Mouse (Mus musculus): ENCODE measurements around the gene Trim30a.
"Not testable (repeated sequence)": the region's sequence is repeated elsewhere in the genome, so short reads cannot be mapped to it uniquely, and the experiment has no call there.

Trim30a gene

GRCm38 (mm10) chr7:104465065-104465744 is at the start of gene Trim30a:
Gene Trim30a (minus strand): TSS chr7:104465193.
- DNase-seq = no peak

DNA sequence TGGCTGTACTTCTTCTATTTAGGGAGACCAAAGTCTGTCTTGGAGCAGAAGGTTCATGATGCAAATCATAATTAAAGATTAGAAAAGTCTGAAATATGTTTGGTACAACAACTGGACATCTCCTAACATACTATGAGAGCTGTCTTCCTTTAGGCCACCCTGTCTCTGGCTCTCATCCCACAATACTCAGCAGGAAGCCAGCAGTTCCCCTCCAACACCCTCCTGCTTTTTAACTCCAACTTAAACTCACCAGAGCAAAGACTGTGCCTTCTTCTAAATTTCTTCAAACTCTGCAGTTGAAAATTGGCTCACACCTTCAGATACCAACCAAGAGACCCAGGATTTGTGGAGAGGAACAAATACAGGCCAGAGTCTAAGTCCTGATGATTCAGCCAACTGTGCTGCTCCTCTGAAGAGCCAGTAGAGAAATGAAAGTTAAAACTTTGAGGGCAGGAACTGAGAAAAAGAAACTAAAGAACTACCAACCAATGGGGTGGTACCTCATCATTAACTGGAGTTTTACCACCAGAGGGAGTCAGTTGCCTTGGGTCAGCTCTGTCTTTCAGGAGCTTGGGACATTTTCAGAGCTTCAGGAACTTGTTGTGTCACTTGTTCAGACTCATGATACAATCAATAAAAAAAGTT is 42.5 kb upstream of the Trim30a start, which contains the start of gene Trim30d:
Gene Trim30d, minus strand, starts transcription at position 429 of the 645 bp plus-strand sequence.
- not testable (repeated sequence) for DNase-seq

DNA sequence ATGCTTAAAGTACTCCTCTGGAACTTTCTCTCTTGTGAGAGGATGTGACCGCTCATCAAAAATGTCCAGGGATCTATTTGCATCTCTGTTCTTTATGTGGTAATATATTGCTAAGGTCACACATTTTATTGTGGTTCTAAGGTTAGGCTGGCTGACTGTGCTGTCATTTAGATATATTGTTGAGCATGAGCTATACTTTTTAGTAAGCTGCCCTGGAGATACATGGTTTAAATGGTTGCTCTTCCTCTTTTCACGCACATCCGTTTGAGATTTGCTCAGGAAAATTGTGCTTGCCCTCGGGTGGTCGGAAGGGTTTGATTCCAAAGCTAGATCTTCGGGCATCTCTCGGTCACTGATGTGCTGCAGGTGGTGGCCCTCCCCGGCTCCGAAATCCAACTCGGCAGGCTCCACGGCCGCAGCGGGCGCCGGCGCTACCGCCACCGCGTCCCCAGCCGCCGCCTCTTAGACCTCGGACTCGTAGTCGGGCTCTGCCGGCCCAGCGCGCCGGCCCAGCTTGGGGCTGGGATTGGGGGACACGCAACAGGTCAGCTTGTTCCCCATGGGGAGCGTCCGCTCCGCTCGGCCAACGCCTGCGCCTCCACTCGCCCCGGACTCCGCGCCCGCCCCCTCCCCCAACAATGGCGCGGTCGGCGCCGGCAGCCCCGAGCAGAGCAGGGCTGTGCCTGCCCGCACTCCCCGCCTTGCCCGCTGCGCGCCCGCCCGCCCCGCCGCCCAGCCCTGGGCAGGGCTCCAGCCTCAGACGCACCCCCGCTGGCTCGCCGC is 36.8 kb upstream of the Trim30a start:
- no peak for DNase-seq

DNA sequence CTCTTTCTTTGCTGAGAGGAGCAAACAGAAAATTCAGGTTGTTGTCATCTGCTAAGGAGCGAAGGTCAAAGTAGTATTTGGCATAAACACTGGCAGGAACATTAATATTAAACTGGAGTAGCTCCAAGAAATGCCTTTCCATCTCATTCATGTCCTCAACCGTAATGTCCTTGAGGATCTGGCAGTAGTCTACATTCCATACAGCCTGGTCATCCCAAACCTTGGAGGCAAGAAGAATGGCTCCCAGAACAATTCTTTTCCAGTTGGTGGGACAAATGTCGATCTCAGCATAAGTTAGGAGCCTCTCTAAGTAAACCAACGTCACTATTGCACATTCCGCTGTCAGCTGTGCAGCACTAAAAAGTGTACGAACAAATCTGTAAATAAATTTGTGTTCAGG is 36.2 kb upstream of the Trim30a start:
- not testable (repeated sequence) for DNase-seq

GRCm38 (mm10) chr7:104499464-104499863 is 34.5 kb upstream of the Trim30a start:
- DNase-seq = not testable (repeated sequence)

- DNase-seq = no peak
Observed at GRCm38 (mm10) chr7:104445961-104446645, 18.9 kb downstream of the Trim30a start.

- DNase-seq = no peak
Observed at GRCm38 (mm10) chr7:104404460-104404950, 60.5 kb downstream of the Trim30a start.

DNA sequence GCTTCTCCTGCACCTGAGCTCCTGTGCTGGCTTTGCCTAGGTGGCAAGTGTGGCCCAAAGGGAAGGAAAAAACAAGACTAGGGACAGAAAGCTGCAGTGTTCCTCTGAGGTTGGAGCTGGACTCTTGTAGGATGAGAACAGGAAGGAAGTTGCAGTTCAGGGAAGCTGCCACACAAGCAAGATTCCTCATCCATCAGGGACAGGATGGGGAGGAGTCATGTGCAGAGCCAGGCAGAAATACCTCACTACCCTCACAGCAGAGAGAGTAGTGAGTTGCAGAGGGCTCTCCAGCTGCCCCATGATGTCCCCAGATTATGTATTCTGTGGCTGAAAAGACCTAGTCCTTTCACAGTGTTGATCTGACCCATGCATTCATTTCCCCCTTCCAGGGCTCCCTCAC is 63.9 kb downstream of the Trim30a start:
- no peak for DNase-seq

DNA sequence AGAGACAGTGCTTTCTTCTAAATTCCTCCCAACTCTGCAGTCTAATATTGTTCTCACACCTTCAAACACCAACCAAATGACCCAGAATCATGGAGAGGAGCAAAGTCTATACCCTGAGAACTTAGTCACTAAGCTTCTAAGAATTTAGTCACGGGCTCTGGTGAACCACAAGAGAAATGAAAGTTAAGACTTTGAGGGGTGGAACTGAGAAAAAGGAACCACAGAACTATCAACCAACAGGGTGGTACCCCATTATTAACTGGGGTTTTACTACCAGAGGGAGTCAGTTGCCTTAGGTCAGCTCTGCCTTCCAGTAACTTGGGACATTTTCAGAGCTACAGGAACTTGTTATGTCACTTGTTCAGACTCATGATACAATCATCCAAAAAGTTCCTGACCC is 64.3 kb downstream of the Trim30a start, which contains the start of gene Trim30c:
Gene Trim30c, minus strand, starts transcription at position 140 of the 400 bp plus-strand sequence.
- DNase-seq = no peak

- DNase-seq = no peak
Observed at GRCm38 (mm10) chr7:104398492-104398891, 66.5 kb downstream of the Trim30a start.

GRCm38 (mm10) chr7:104369736-104370414 is 95.1 kb downstream of the Trim30a start, which contains the start of gene Trim30b:
Gene Trim30b (minus strand): TSS chr7:104369884.
- DNase-seq = no peak

DNA sequence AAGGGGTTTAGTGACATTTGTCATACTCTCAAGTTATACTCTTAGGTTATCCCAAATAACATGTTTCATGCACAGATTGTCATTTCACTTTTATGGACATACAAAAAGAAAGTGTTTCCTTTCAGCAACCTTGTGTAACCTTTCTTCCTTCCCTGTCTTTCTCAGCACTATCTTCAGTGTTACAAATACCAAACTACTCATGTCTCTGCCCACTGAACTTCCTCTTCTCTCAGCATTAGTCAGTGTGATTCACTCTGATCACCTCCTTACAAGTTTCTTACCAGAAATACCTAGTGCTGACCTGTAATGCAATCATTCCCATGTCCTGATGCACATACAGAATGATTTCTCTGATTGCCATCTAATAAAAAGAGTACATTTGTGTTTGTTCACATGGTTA is 98.7 kb downstream of the Trim30a start:
- no peak for DNase-seq
